Mouse (Mus musculus): ENCODE results near the gene Best1. TPM values are rescaled to one million over a fixed set of nuclear protein-coding genes. Genes with fewer than 3 reads are reported as not detected.

The Best1 gene
- polyA plus RNA-seq, 1 experiment = not detected

DNA sequence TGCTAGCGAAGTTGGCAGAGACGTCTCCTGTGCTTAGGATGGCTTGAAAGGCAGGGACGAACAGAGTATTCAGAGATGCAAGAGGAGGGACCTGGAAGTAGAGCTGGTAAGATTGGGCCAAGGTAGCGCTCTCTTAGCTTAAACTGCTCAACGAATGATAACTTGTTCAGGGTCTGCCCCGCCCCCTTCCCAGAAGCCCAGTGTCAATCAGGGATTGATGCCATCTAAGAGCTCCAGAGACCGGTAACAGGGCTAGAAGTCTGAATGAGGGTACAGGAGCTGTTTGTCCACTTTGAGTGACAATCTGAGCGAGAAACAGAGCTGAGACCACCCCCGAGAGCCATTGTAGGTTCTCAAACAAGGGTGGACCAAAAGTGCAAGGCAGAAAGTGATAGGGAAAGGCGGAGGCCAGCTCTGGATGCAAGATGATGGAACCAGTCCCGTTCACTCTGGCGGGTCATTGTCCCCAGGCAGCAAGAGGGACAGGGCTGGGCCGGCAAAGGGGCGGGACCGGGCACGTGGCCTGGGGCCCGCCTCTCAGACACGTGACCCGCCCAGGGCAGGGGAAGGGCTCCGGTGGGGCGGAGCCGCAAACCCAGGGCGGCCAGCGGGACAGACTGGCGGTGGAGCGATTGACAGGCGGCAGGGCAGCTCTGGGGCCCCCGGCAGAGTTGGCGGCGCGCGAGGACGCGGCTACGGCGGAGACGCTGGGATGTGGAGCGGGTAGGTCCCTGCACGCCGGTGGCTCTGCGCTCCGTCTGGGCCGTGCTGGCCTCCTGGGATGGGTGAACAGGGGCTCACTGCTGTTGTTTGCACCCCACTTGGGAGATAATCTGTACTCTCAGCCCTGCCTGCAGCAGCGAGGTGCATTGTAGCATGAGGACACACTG, 16.4 kb upstream of the Best1 start:
- Histone ChIP-seq H3K36me3 (ENCODE audit: control insufficient read depth) (peaks cover 82% of the 10 kb centered on the region), H3K4me1 (ENCODE audit: control insufficient read depth) (peaks cover 78% of the 10 kb centered on the region), H3K27me3 (ENCODE audit: control insufficient read depth) (no peaks in the 10 kb centered on the region), H3K9me3 (ENCODE audit: control insufficient read depth, low read length) (no peaks in the 10 kb centered on the region), H3K4me3 (replicated peaks) (peak overlapping the region; percentile 68)
- no peak for TF ChIP-seq GATA1 (IDR thresholded peaks at IDR 0.05; ENCODE audit: low read length)
- no peak for TF ChIP-seq TAL1 (IDR thresholded peaks at IDR 0.05; ENCODE audit: low read length)

- Histone ChIP-seq H3K36me3 (ENCODE audit: control insufficient read depth) (peaks cover 65% of the 10 kb centered on the region), H3K27me3 (ENCODE audit: control insufficient read depth) (no peaks in the 10 kb centered on the region), H3K9me3 (ENCODE audit: control insufficient read depth, low read length) (no peaks in the 10 kb centered on the region), H3K4me3 (replicated peaks) (peak overlapping the region; percentile 68), H3K4me1 (ENCODE audit: control insufficient read depth) (peaks cover 77% of the 10 kb centered on the region)
- TF ChIP-seq GATA1 (IDR thresholded peaks at IDR 0.05; ENCODE audit: low read length) (peak; percentile 36), TAL1 (IDR thresholded peaks at IDR 0.05; ENCODE audit: low read length) (peak; percentile 62)
Measured at GRCm38 (mm10) chr19:10016151-10016550, 14.7 kb upstream of the Best1 start.

DNA sequence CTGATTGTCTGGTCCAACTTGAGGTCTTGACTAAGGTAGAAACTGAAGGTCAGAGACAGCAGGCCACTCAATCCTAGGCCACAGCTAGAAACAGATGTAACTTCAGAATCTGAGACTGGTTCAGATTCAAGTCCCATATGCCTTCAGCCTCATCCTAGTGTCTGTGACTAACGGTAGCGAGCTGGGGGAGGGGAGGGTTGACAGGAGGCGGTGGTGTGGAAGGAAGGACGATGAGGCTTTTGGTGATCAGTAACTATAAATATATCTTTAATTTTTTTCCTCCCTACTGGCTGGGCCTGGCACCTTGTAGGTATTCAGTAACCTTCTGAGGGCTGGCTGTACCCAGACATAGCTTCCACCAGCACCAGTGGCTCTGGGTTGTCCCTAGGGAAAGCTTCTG, 14.0 kb upstream of the Best1 start:
- Histone ChIP-seq H3K27me3 (ENCODE audit: control insufficient read depth) (no peaks in the 10 kb centered on the region), H3K4me1 (ENCODE audit: control insufficient read depth) (peaks cover 76% of the 10 kb centered on the region), H3K4me3 (replicated peaks) (peak overlapping the region; percentile 68), H3K9me3 (ENCODE audit: control insufficient read depth, low read length) (no peaks in the 10 kb centered on the region), H3K36me3 (ENCODE audit: control insufficient read depth) (peaks cover 58% of the 10 kb centered on the region)
- TF ChIP-seq TAL1 (IDR thresholded peaks at IDR 0.05; ENCODE audit: low read length) (no peak), GATA1 (IDR thresholded peaks at IDR 0.05; ENCODE audit: low read length) (no peak)

DNA sequence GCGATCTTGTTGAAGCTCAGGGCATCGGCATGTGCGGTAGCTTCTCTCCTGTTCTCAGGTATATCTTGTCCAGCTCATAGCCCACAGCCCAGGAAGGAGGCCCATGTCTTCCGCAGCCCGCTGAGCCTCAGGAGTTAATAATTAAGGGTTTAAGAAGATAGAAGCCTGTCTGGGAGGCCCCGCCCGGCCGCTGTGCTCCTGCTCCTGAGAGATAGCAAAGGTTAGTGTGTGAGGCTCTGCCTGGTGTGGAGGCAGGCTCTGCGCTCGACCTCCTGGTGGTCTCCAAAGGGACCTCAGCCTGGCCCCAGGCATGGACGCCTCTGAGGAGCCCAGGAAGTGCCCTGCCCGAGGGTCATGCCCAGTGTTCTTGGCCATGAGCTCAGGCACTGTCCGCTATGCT, 13.4 kb upstream of the Best1 start:
- Histone ChIP-seq H3K4me1 (ENCODE audit: control insufficient read depth) (peaks cover 79% of the 10 kb centered on the region), H3K27me3 (ENCODE audit: control insufficient read depth) (no peaks in the 10 kb centered on the region), H3K4me3 (replicated peaks) (peak overlapping the region; percentile 68), H3K9me3 (ENCODE audit: control insufficient read depth, low read length) (no peaks in the 10 kb centered on the region), H3K36me3 (ENCODE audit: control insufficient read depth) (peaks cover 52% of the 10 kb centered on the region)
- peak; percentile 89 for TF ChIP-seq TAL1 (IDR thresholded peaks at IDR 0.05; ENCODE audit: low read length)
- peak; percentile 77 for TF ChIP-seq GATA1 (IDR thresholded peaks at IDR 0.05; ENCODE audit: low read length)

GRCm38 (mm10) chr19:10013913-10014312, 12.5 kb upstream of the Best1 start:
- Histone ChIP-seq H3K36me3 (ENCODE audit: control insufficient read depth) (peaks cover 43% of the 10 kb centered on the region), H3K9me3 (ENCODE audit: control insufficient read depth, low read length) (no peaks in the 10 kb centered on the region), H3K4me3 (replicated peaks) (peak overlapping the region; percentile 68), H3K4me1 (ENCODE audit: control insufficient read depth) (peaks cover 79% of the 10 kb centered on the region), H3K27me3 (ENCODE audit: control insufficient read depth) (no peaks in the 10 kb centered on the region)
- TF ChIP-seq TAL1 (IDR thresholded peaks at IDR 0.05; ENCODE audit: low read length) = no peak
- TF ChIP-seq GATA1 (IDR thresholded peaks at IDR 0.05; ENCODE audit: low read length) = no peak; the same call in 1 of the 2 replicates

GRCm38 (mm10) chr19:10013348-10013747, 11.9 kb upstream of the Best1 start:
- no peaks in the 10 kb centered on the region for H3K27me3 ChIP-seq (ENCODE audit: control insufficient read depth)
- peak overlapping the region; percentile 68 for H3K4me3 ChIP-seq (replicated peaks)
- peaks cover 38% of the 10 kb centered on the region for H3K36me3 ChIP-seq (ENCODE audit: control insufficient read depth)
- H3K9me3 ChIP-seq (ENCODE audit: control insufficient read depth, low read length) = no peaks in the 10 kb centered on the region
- no peak for TF ChIP-seq TAL1 (IDR thresholded peaks at IDR 0.05; ENCODE audit: low read length)
- TF ChIP-seq GATA1 (IDR thresholded peaks at IDR 0.05; ENCODE audit: low read length) = no peak
- H3K4me1 ChIP-seq (ENCODE audit: control insufficient read depth) = peaks cover 75% of the 10 kb centered on the region

DNA sequence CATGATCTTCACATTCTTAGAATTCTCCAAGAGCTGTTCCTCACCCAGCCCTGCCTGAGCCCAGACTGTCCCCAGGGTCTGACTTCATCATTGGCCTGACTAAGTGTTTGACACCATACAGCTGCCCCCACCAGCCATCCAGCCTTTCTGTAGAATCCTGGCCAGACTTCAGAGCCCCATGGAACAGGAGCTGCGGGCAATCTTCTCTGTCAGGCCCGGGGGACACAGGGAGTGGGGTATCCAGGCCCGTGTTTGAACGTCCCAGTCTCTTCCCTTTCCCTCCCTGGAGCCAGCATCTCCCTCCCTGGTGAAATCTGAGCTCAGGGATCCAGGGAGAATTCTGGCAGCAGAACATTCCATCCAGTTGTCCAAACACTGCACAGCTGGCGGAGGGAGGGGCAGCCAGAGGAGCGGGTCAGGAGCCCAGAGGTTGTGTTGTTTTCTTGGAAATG, 11.4 kb upstream of the Best1 start:
- peak overlapping the region; percentile 68 for H3K4me3 ChIP-seq (replicated peaks)
- H3K36me3 ChIP-seq (ENCODE audit: control insufficient read depth) = peaks cover 33% of the 10 kb centered on the region
- no peaks in the 10 kb centered on the region for H3K27me3 ChIP-seq (ENCODE audit: control insufficient read depth)
- peaks cover 70% of the 10 kb centered on the region for H3K4me1 ChIP-seq (ENCODE audit: control insufficient read depth)
- no peaks in the 10 kb centered on the region for H3K9me3 ChIP-seq (ENCODE audit: control insufficient read depth, low read length)
- TF ChIP-seq GATA1 (IDR thresholded peaks at IDR 0.05; ENCODE audit: low read length) (no peak), TAL1 (IDR thresholded peaks at IDR 0.05; ENCODE audit: low read length) (no peak)

DNA sequence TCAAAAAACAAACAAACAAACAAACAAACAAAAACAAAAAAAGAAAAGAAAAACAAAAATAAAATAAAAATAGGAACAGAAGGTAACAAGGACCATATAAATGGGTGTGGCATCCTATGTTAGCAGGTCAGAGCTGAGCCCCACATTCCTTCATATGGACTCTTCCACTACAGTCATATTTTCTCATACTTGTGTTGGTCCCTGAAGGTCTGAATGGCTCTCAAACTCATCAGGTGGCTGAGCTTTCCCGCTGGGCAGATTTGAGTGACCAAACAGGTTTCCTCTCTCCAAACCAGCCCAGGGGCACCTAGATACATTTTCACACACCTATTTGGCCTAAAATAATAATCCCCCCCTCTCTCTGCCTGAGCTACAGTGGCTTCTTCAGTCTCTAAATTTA, 10.0 kb upstream of the Best1 start:
- H3K9me3 ChIP-seq (ENCODE audit: control insufficient read depth, low read length) = no peaks in the 10 kb centered on the region
- no peaks in the 10 kb centered on the region for H3K27me3 ChIP-seq (ENCODE audit: control insufficient read depth)
- H3K4me1 ChIP-seq (ENCODE audit: control insufficient read depth) = peaks cover 61% of the 10 kb centered on the region
- no peak overlapping the region for H3K4me3 ChIP-seq (replicated peaks)
- TF ChIP-seq GATA1 (IDR thresholded peaks at IDR 0.05; ENCODE audit: low read length) (no peak), TAL1 (IDR thresholded peaks at IDR 0.05; ENCODE audit: low read length) (no peak)
- H3K36me3 ChIP-seq (ENCODE audit: control insufficient read depth) = peaks cover 18% of the 10 kb centered on the region

- no peaks in the 10 kb centered on the region for H3K27me3 ChIP-seq (ENCODE audit: control insufficient read depth)
- peaks cover 8% of the 10 kb centered on the region for H3K9me3 ChIP-seq (ENCODE audit: control insufficient read depth, low read length)
- H3K4me3 ChIP-seq (replicated peaks) = no peak overlapping the region
- peaks cover 3% of the 10 kb centered on the region; the same call in 1 of the 2 replicates for H3K36me3 ChIP-seq (ENCODE audit: control insufficient read depth)
- peaks cover 17% of the 10 kb centered on the region for H3K4me1 ChIP-seq (ENCODE audit: control insufficient read depth)
- TF ChIP-seq TAL1 (IDR thresholded peaks at IDR 0.05; ENCODE audit: low read length) = no peak
Measured at GRCm38 (mm10) chr19:10003696-10004095, 2.3 kb upstream of the Best1 start.
